Mouse (Mus musculus): ENCODE results near the gene Rps2.
A peak's percentile ranks its signal among the peaks of the same experiment; 100 is the strongest.

- no peak for TF ChIP-seq USF1 (IDR thresholded peaks at IDR 0.05; ENCODE audit: low read depth, low read length)
- peak in 1 of 2 experiments; percentile 18; a peak in 1 of 4 replicates for TF ChIP-seq POLR2A (IDR thresholded peaks at IDR 0.05; ENCODE audit: control insufficient read depth in 1 of 2, insufficient read depth in 1 of 2, low read depth in 1 of 2, low read length in 2 of 2, poor library complexity in 1 of 2)
- TF ChIP-seq CTCF (IDR thresholded peaks at IDR 0.05 in 2 of 3, conservative IDR thresholded peaks at IDR 0.05 in 1 of 3; ENCODE audit: control insufficient read depth in 1 of 3, insufficient read depth in 1 of 3, low read depth in 2 of 3, low read length in 3 of 3, poor library complexity in 1 of 3, severe bottlenecking in 1 of 3) = no peak
- TF ChIP-seq NELFE (IDR thresholded peaks at IDR 0.05; ENCODE audit: low read depth, low read length) = no peak
- no peak for TF ChIP-seq HCFC1 (IDR thresholded peaks at IDR 0.05; ENCODE audit: low read depth, low read length)
Observed at GRCm38 (mm10) chr17:24698715-24699114, 19.2 kb upstream of the Rps2 start.
